Mouse (Mus musculus): ENCODE measurements around the gene Ubac1. TPM values are rescaled to one million over a fixed set of nuclear protein-coding genes. Genes with fewer than 3 reads are reported as not detected.

Ubac1 gene
- total RNA-seq, 2 experiments from 2014 or later = 71.6 to 76.9 TPM

GRCm38 (mm10) chr2:25977587-25978239, 43.8 kb downstream of the Ubac1 start:
- intact Hi-C loops (cut with DNase I) = no loop called here
- DNase-seq = peak; percentile 28 to 30

GRCm38 (mm10) chr2:25975141-25975770, 46.3 kb downstream of the Ubac1 start:
- no peak for DNase-seq
- intact Hi-C loops (cut with DNase I) = no loop called here

GRCm38 (mm10) chr2:25970426-25970825, 51.1 kb downstream of the Ubac1 start:
- peak; percentile 66 to 82 for DNase-seq

GRCm38 (mm10) chr2:25969319-25969718, 52.2 kb downstream of the Ubac1 start:
- intact Hi-C loops (cut with DNase I) = no loop called here
- peak; percentile 39 to 51 for DNase-seq

More at GRCm38 (mm10) chr2:25970426-25970825, 51.1 kb downstream of the Ubac1 start:
- intact Hi-C loops (cut with DNase I) = no loop called here

GRCm38 (mm10) chr2:25949291-25949690, 72.3 kb downstream of the Ubac1 start:
- intact Hi-C loops (cut with DNase I) = no loop called here

More at GRCm38 (mm10) chr2:25949291-25949690, 72.3 kb downstream of the Ubac1 start:
- DNase-seq = no peak

Other genes with a start within 250 kb of the Ubac1 start
- not detected for gene Lcn11, start 244.7 kb downstream of the Ubac1 start, total RNA-seq (2021)
- gene Gm13539, start 239.5 kb downstream of the Ubac1 start, total RNA-seq (2021) = not detected
- gene Glt6d1, start 205.9 kb downstream of the Ubac1 start, total RNA-seq (2021) = not detected
- not detected for gene Lcn9, start 198.6 kb downstream of the Ubac1 start, total RNA-seq (2021)
- gene Sohlh1, start 174.5 kb downstream of the Ubac1 start, total RNA-seq (2021) = not detected
- 1 to 10 TPM in 1 of 2 experiments, under 1 TPM in 1; 0.62 to 1.1 TPM for gene Kcnt1, start 158.0 kb downstream of the Ubac1 start, total RNA-seq (2021)
- gene Camsap1, start 38.5 kb downstream of the Ubac1 start, total RNA-seq (2021) = 10 to 100 TPM; 36.3 to 37.1 TPM
- gene Nacc2, start 101.5 kb upstream of the Ubac1 start, total RNA-seq (2021) = 10 to 100 TPM; 12.2 to 15.9 TPM
- not detected for gene Lhx3, start 186.5 kb upstream of the Ubac1 start, total RNA-seq (2021)
- 10 to 100 TPM; 11.8 to 12.8 TPM for gene Qsox2, start 215.8 kb upstream of the Ubac1 start, total RNA-seq (2021)